Mouse (Mus musculus): ENCODE measurements around the gene Igll1. TPM values are rescaled to one million over a fixed set of nuclear protein-coding genes. Genes with fewer than 3 reads are reported as not detected.
"Not testable (repeated sequence)": the region's sequence is repeated elsewhere in the genome, so short reads cannot be mapped to it uniquely, and the experiment has no call there.

The Igll1 gene
- polyA plus RNA-seq (2017; shearing (Covaris generic)): under 1 TPM in 1 of 2 experiments, not detected in 1; 0.15 TPM

- ATAC-seq: no peak
Observed at GRCm38 (mm10) chr16:16863978-16864377, at the start of gene Igll1. Igll1 (minus strand) TSS chr16:16863985.

- ATAC-seq: no peak
Observed at GRCm38 (mm10) chr16:16913440-16913839, 49.7 kb upstream of the Igll1 start.

GRCm38 (mm10) chr16:16911641-16912597 is 48.1 kb upstream of the Igll1 start:
- ATAC-seq: peak; percentile 96

GRCm38 (mm10) chr16:16907799-16908198 is 44.0 kb upstream of the Igll1 start:
- ATAC-seq: no peak

GRCm38 (mm10) chr16:16903188-16903587 is 39.4 kb upstream of the Igll1 start:
- no peak for ATAC-seq

GRCm38 (mm10) chr16:16902329-16902728 is 38.5 kb upstream of the Igll1 start:
- ATAC-seq: no peak

- ATAC-seq: peak; percentile 2
Observed at GRCm38 (mm10) chr16:16897056-16897584, 33.3 kb upstream of the Igll1 start.

GRCm38 (mm10) chr16:16896382-16897055 is 32.7 kb upstream of the Igll1 start, which contains the start of gene Ppm1f:
Ppm1f (plus strand) TSS chr16:16896469.
- ATAC-seq: peak; percentile 96

- ATAC-seq: peak; percentile 15
Observed at GRCm38 (mm10) chr16:16896015-16896381, 32.2 kb upstream of the Igll1 start.

- no peak for ATAC-seq
Observed at GRCm38 (mm10) chr16:16892366-16892765, 28.6 kb upstream of the Igll1 start.

- no peak for ATAC-seq
Observed at GRCm38 (mm10) chr16:16888341-16888740, 24.6 kb upstream of the Igll1 start.

- ATAC-seq: no peak
Observed at GRCm38 (mm10) chr16:16879025-16879424, 15.2 kb upstream of the Igll1 start.

- ATAC-seq: peak; percentile 97
Observed at GRCm38 (mm10) chr16:16870617-16871331, 7.0 kb upstream of the Igll1 start, which contains the start of the genes Top3b and Vpreb1. Top3b (plus strand) TSS chr16:16870736. Vpreb1 (minus strand) TSS chr16:16870843.

GRCm38 (mm10) chr16:16870241-16870616 is 6.4 kb upstream of the Igll1 start:
- ATAC-seq: no peak

- no peak for ATAC-seq
Observed at GRCm38 (mm10) chr16:16865696-16866561, 2.1 kb upstream of the Igll1 start.

- peak; percentile 47 for ATAC-seq
Observed at GRCm38 (mm10) chr16:16865217-16865616, 1.4 kb upstream of the Igll1 start.

GRCm38 (mm10) chr16:16862288-16862687 is 1.5 kb downstream of the Igll1 start:
- no peak for ATAC-seq

- ATAC-seq: no peak
Observed at GRCm38 (mm10) chr16:16856731-16857476, 6.9 kb downstream of the Igll1 start.

- not testable (repeated sequence) for ATAC-seq
Observed at GRCm38 (mm10) chr16:16856054-16856453, 7.7 kb downstream of the Igll1 start.

- ATAC-seq: no peak
Observed at GRCm38 (mm10) chr16:16855541-16855940, 8.2 kb downstream of the Igll1 start.

GRCm38 (mm10) chr16:16854836-16855235 is 8.9 kb downstream of the Igll1 start:
- ATAC-seq: peak; percentile 69
